Mouse (Mus musculus) heart, postnatal 14 days (tissue): ENCODE data around the gene Khdrbs2. TPM values are rescaled to one million over a fixed set of nuclear protein-coding genes. Genes with fewer than 3 reads are reported as not detected.
"Not testable (repeated sequence)": the region's sequence is repeated elsewhere in the genome, so short reads cannot be mapped to it uniquely, and the experiment has no call there.

Experiments used
- DNase-seq, 2 experiments: peaks; one replicate each; pipeline ENCODE4 v3.0.0; 2021 to 2022
- intact Hi-C: fragments of 180-260 bp; cut with DNase I; formaldehyde crosslinking; loops from one replicate; pipeline ENCODE4 v1.15.1; 2025
- total RNA-seq, 2 experiments: library from RNA; stranded (reverse); gene quantifications; 2 replicates each; pipeline ENCODE4 v1.2.3; 2021

Khdrbs2 gene
- total RNA-seq, 2 experiments from 2014 or later, result 0.07 to 0.60 TPM

GRCm38 (mm10) chr1:32443927-32444326 lies 271.4 kb downstream of the Khdrbs2 start:
- no peak for DNase-seq
- intact Hi-C loops, result no loop called here

GRCm38 (mm10) chr1:32463103-32463516 lies 290.6 kb downstream of the Khdrbs2 start:
- intact Hi-C loops, result no loop called here
- DNase-seq, result no peak

- no peak for DNase-seq
- intact Hi-C loops, result no loop called here
These were observed 298.5 kb downstream of the Khdrbs2 start for GRCm38 (mm10) chr1:32471022-32471421.

GRCm38 (mm10) chr1:32471502-32472214 lies 299.1 kb downstream of the Khdrbs2 start:
- DNase-seq, result no peak
- intact Hi-C loops, result no loop called here

- DNase-seq, result no peak
- intact Hi-C loops, result no loop called here
These were observed 315.4 kb downstream of the Khdrbs2 start for GRCm38 (mm10) chr1:32487944-32488343.

- DNase-seq, result no peak
- intact Hi-C loops, result no loop called here
These were observed 330.9 kb downstream of the Khdrbs2 start for GRCm38 (mm10) chr1:32503381-32503780.

GRCm38 (mm10) chr1:32547194-32547593 lies 374.7 kb downstream of the Khdrbs2 start, which contains the start of gene Gm5415:
Gene Gm5415 (minus strand): TSS chr1:32547294.
- intact Hi-C loops, DNase-seq: not testable (repeated sequence)

- no peak for DNase-seq
- intact Hi-C loops, result loop anchor here (10.0 kb wide), 1 partner anchor 379 kb away; the partner anchor contains the start of gene Khdrbs2
These were observed 380.9 kb downstream of the Khdrbs2 start for GRCm38 (mm10) chr1:32553459-32553858.

GRCm38 (mm10) chr1:32553925-32554324 lies 381.4 kb downstream of the Khdrbs2 start:
- intact Hi-C loops, result loop anchor here (10.0 kb wide), 1 partner anchor 379 kb away; the partner anchor contains the start of gene Khdrbs2
- DNase-seq, result no peak

GRCm38 (mm10) chr1:32568901-32569300 lies 396.4 kb downstream of the Khdrbs2 start:
- no peak for DNase-seq
- intact Hi-C loops, result no loop called here

- intact Hi-C loops, result no loop called here
- DNase-seq, result no peak
These were observed 453.5 kb downstream of the Khdrbs2 start for GRCm38 (mm10) chr1:32626060-32626459.

- intact Hi-C loops, result no loop called here
- DNase-seq, result no peak
These were observed 460.2 kb downstream of the Khdrbs2 start for GRCm38 (mm10) chr1:32632415-32633354.

- intact Hi-C loops, result no loop called here
- no peak for DNase-seq
These were observed 460.9 kb downstream of the Khdrbs2 start for GRCm38 (mm10) chr1:32633404-32633803.

GRCm38 (mm10) chr1:32639118-32639517 lies 466.6 kb downstream of the Khdrbs2 start:
- intact Hi-C loops, result no loop called here
- no peak for DNase-seq

GRCm38 (mm10) chr1:32649647-32650209 lies 477.2 kb downstream of the Khdrbs2 start:
- no peak for DNase-seq
- intact Hi-C loops, result no loop called here

GRCm38 (mm10) chr1:32693806-32694205 lies 521.3 kb downstream of the Khdrbs2 start:
- DNase-seq, result no peak
- intact Hi-C loops, result no loop called here

GRCm38 (mm10) chr1:32700132-32700531 lies 527.6 kb downstream of the Khdrbs2 start:
- intact Hi-C loops, result no loop called here
- no peak for DNase-seq

- DNase-seq, result no peak
- intact Hi-C loops, result no loop called here
These were observed 528.8 kb downstream of the Khdrbs2 start for GRCm38 (mm10) chr1:32701267-32701666.
